Mouse (Mus musculus) liver (tissue): Measurements from ENCODE around the gene Spire2.
"Not testable (repeated sequence)": the region's sequence is repeated elsewhere in the genome, so short reads cannot be mapped to it uniquely, and the experiment has no call there.

ENCODE experiments used
- DNase-seq: peaks from one replicate; pipeline ENCODE4 v3.0.0-alpha.2; 2020; ENCODE audit warnings: mixed read lengths

Spire2 gene

DNA sequence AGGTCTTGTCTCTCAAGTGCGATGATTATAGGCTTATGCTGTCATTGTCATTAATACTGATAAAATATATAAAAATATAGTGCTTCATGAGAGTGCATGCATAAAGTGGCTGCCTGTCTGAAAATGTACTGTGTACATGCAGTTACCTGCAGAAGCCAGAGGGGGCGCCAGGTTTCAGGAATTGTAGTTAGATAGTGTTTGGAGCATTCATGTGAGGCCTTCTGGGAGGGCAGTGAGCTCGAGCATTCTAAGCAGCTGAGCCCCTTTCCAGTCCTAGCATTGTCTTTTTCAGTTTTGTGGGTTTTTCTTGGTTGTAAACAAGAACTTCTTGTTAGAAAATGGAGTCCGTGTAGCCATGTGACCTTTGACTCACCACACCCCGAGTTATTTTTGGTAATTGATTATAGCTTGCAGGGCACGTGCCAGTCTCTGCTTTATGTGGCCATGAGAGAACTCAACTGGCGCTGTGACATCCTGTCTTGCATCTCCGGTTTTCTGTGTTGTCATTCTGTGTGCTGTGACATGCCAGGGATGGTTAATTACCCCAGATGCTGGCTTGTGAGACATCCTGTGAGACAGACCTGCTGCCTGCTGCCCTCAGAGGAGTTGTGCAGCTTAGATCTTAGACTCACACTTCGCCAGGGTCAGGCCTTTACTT, 52.5 kb downstream of the Spire2 start:
- peak; percentile 52 for DNase-seq

DNA sequence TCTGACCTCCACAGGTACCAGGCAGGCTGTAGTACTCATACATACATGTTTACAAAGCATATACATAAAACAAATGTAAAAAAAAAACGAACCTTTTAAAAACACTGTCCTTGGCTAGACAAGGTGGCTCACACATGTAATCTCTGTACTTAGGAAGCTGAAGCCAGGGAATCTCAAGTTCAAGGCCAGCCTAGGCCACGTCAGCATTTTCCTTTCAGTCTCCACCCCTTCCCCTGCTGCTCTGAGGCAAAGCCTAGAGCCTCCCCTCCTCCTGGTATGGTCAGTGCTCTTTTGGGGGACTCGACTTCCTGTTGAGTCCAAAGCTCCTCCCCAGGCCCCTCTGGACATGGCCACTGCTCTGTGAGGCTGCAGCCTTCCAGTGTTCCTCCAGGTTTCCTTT, 54.5 kb downstream of the Spire2 start:
- DNase-seq, result no peak

DNA sequence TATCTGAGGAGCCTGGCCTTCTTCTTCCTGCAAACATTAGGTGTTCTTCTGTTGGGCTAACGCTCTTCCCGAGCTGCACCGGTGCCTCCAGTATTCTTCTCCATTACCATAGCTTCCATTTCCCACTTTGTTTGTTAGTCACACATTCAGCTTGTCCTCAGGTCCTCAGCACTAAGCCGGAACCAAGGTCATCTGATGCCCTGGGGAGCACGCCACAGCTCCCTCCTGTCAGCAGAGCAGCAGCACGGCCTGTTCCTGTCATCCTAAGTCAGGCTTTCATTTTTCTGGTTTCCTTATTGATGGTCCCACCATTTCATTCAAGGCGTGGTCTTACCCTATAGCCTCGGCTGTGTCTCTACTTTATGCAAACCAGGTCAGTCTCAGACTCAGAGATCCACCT, 55.3 kb downstream of the Spire2 start:
- DNase-seq, result no peak

DNA sequence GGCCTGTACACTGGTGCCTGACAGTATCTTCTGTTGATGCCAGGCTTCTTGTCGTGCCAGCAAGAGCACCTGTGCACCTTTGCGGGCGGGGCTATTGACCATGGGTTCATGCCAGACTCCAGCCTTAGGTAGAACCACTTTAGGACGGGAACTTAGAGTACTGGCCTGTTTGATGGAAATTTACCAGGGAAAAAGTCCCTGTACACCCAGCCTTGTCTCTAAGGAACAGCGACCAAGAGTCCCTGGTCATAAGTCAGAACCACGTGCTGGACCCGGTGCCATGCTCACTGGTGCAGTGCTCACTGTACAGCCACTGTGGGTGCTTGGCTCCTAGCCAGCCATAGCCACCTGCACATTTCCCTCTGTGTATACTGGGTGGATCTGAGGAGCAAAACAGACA, 56.5 kb downstream of the Spire2 start:
- DNase-seq, result no peak

DNA sequence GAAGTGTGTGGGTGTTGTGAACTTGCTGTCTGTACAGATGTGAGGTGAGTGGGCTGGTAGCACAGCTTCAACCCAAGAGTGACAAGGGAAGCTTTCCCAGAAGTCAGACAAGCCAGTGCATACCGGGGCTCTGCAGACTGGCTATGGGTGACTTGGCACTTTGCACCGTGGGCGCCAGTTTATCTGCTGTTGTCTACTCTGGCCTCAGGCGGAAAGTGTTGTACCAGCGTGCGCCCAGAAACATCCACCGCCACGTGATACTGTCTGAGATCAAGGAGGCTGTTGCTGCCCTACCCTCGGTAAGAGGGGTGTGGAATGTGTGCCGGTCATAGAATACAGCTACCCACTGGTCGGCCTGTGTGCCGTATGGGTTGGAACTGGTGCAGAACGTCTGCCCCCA, 65.8 kb downstream of the Spire2 start:
- DNase-seq, result no peak

DNA sequence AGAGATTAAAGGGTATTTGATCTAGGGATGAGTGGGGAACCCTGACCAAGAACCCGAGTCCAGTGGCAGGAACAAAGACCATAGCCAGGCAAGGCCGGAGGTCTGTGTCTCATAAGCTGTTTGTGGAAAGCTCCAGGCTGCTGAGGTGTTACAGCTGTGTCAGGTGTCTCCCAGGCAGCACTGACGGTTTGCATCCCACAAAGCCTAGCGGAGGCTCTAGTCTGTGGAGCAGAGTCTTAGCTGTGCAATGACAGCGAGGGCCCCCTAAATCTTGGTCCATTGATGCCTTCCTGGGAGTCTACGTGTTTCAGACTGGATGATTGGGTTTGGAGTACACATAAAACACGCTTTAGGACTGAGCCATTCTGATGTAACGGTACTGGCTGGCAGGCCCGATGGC, 69.4 kb downstream of the Spire2 start:
- no peak for DNase-seq

DNA sequence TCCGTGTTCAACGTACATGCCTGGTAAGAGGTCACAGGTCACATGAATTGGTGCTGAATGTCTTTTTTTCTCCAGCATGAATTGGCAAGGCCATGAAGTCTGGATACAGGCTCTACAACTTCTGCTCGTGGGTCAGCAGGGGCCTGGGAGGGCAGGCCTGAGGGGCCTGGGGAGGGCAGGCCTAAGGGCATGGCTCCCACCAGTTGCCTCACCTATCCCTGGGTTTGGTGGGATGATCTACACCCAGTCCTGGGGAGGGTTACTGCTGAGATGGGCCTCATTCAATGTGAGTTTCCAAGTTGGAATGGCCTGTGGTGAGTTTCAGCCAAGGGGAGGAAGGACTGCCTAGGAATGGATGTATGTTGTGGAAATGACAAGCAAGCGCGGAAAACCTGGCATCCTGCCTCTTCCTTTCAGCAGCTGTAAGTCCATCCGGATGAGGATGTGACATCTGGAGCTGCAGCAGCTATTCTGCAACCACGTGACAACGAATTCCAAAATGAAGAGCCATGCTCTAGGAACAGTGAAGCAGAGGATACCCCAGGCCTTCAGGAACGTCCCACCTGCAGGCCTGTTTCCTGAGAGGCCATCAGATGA, 70.3 kb downstream of the Spire2 start:
- no peak for DNase-seq

DNA sequence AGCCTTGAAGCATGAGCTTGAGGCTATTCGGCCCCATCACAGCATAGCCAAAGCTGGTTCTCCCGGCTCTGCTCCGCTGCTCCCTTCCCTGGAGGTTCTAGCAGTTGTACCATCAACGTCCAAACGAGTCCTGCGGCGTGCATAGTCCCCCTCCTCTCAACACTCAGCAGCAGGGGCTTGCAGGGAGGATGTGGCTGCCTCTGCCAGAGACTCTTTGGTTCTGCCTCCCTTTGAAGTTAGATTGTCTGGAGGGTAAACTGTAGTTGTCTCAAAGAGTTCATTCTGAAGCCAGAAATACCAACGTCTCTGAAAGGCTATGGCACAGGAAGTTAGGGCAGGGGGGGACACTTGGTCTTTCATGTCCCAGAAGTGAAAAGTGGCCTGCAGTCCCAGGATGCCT, 72.0 kb downstream of the Spire2 start:
- no peak for DNase-seq

DNA sequence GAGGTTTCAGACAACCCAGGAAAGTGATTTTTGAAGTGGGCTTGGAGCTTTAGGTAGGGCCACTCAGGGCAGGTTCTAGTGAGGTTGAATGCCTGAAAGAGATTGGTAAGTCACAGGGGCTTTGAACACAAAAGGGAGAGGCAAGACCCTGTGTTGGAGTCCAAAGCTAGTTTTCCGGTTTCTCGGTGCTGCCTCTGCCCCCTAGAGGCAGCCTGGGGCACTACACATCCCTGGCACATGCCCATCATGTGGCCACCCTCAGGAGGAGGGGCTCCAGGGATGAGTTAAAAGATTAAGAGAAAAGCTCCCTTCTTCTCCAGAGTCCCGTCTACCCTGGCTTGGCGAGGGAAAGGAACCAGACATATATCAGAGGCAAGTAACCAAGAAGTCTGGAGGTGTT, 74.3 kb downstream of the Spire2 start, which contains the start of gene Mc1r:
Gene Mc1r, plus strand, starts transcription at position 322 of the 400 bp plus-strand sequence.
- DNase-seq, result peak; percentile 72

DNA sequence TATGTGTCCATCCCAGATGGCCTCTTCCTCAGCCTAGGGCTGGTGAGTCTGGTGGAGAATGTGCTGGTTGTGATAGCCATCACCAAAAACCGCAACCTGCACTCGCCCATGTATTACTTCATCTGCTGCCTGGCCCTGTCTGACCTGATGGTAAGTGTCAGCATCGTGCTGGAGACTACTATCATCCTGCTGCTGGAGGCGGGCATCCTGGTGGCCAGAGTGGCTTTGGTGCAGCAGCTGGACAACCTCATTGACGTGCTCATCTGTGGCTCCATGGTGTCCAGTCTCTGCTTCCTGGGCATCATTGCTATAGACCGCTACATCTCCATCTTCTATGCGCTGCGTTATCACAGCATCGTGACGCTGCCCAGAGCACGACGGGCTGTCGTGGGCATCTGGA, 75.1 kb downstream of the Spire2 start:
- DNase-seq, result no peak

DNA sequence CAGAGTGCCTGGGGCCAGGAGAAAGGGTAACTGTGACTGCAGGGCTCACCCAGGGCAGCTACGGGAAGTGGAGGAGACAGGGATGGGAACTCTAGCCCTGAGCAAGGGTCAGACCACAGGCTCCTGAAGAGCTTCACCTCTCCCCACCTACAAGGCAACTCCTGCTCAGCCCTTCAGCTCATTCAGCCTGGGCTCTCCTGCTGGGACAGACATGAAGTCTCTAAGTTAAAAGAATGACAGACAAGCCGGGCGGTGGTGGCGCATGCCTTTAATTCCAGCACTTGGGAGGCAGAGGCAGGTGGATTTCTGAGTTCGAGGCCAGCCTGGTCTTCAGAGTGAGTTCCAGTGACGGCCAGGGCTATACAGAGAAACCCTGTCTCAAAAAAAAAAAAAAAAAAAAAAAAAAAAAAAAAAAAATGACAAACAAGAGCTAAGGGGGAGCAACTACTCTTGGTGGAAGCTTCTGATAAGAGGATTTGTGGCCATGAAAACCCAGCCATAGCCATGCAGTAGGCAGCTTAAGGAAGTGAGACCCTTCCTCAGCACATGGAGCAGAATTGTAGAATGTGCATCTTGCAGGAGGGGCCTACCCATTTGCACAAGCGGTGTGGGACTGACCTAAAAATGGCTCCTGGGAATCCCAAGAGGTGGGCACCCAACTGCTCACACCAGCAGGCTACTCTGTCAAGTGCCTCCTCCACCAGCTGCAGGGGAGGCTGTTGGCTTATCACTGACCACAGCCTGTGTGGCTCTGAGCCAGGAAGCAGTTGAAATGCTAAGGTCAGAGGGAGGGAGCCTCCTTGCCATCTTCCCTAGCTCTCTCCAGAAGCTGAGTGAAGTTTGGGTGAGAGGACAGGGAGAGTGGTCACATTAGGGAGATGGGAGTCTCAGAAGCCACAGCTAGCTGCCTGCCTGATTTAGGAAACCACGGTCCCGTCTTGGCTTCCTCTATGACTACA, 76.4 kb downstream of the Spire2 start:
- DNase-seq, result peak; percentile 61

DNA sequence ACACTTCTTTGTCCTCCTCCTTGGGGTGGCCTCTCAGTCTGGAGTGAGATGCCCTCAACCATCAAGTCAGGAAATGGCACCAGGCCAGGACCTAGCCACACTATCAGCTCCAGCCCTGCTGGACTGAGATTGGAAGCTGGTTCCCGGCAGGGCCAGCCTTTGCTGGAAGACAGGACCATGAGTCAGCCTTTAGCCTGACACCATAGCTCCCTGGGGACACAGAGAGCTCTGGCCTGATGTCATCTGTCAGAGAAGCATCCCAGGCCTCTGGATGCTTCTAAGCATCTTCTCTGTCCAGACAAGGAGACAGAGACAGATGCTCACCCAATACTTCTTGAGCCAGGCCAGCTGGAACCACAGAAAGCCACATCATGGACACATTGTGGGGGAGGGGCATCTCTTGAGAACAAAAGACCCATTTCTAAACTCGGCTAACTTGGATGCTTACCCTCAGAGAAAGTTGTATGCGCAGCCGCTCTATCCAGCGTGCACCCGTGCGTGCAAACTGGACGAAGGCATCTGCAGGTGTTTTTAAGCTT, 77.6 kb downstream of the Spire2 start:
- no peak for DNase-seq

DNA sequence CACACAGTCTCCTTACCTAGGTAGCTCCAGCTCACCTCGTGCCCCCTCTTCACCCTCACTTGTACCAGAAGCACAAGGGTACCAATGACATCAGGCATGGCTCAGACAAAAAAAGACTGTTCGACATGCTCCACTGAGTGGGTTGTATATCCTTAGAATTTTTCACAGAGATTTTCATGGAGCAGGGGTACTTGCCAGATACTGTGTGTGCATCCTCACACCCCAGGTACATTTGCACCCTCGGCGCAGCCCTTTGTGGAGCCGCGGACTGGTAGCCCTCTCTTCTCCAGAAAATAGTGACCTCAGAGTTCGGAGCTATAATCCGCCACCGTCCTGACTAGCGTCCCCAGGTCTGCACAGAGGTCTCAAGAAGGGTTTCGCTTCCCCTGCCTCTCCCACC, 78.3 kb downstream of the Spire2 start:
- DNase-seq, result no peak

DNA sequence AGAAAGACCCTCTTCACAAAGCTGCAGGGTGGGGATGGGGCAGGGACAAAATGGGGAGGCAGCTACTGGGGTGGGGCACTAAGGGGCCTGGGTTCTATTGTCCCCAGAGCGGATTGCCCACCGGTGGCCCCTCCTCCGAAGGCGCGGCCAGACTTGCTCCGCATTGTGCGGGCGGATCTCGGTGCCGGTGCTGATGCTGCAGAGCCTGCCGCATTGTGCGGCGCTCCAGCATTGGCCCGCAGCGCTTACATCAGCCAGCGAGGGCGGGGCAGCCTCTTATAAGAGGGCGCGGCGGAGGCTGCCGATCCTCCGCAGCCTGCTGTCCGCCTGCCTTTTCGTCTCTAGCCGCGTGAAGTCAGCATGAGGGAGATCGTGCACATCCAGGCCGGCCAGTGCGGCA, 78.7 kb downstream of the Spire2 start, which contains the start of gene Tubb3:
Gene Tubb3, plus strand, starts transcription at position 179 of the 400 bp plus-strand sequence.
- DNase-seq, result peak; percentile 74

DNA sequence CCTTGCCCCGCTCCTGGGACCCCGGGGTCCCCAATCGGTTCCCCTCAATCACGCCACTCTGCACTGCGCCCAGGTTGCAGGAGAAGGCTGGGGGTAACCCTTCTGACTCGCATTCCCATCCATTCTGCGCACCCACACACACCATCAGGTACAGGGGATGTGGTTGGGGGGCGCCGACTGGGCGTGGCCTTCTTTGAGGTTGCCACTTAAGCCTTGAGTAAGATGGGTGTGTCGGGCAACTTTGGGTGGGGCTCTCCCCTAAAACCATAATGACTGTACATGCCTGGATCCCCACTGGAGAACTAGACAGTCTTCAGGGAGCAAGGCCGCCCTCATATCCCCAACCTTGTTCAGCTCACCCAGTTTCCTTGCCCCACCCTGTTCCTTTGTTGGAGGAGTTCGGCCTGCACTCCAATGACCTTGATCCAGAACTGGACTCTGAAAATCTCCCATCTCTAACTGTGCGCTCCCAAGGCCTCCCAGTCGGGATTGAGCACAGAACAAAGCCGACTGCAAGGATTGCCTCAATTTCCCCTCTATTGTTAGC, 79.3 kb downstream of the Spire2 start:
- no peak for DNase-seq

DNA sequence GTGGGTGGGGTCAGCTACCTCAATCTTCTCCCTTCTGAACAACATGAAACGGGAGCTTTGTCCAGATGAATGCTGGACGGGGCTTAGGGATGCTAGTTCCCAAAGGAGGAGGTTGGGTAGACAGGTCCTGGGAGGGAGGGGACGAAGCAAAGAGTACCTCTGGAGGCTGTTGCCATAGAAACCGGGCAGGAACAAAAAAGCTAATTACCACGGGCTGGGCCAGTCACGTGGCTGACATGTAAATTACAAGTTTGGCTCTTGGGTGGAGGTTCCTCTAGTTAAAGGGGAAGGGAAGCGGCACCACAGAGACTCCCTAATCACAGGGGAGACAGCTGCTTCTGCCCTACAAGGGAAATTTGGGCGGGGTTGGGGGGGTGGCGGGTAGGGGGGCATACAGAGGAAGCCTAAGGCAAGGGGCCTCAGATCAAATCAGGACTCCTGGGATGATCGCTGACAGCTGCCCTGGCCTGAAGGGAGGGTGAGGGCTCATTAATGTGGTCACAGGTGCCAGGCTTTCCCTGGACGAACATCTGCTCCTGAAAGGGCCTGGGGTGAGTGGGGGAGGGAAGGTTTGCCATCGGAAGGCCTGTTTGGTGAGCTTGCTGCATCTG, 80.2 kb downstream of the Spire2 start:
- DNase-seq, result no peak

DNA sequence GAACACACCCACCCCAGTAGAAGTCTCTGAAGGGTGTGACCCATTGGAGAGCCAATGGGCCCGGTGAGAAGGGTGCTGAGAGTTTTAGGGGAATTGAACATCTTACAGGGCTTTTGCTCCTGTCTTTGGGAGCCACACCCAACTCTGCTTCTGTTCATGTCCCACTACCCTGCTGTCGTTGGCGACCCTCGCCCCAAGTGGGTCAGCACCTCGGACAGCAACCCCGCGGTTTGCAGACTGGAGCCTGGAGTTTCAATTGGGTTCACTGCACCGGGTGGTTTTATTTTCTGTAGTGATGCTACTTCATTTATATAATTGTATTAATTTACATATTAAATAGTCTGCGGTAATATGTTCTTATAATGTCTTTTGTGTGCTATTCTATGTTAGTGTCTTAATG, 81.7 kb downstream of the Spire2 start:
- DNase-seq, result peak; percentile 32

DNA sequence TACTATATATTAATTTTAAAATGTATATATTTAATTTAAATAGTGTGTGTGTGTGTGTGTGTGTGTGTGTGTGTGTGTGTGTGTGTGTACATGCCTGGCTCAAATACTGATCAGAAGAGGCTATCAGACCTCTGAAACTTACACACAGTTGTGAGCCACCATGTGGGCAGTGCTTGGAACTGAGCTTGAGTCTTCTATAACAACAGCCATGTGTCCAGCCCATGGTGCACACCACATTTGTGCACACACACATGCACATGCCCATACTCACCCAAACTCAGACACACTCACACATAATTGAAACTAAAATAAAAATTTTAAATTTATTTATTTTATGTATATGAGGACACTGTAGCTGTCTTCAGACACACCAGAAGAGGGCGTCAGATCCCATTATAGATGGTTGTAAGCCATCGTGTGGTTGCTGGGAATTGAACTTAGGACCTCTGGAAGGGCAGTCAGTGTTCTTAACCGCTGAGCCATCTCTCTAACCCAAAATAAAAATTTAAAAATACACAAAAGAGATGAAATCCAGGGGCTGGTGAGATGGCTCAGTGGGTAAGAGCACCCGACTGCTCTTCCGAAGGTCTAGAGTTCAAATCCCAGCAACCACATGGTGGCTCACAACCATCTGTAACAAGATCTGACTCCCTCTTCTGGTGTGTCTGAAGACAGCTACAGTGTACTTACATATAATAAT, 82.6 kb downstream of the Spire2 start:
- not testable (repeated sequence) for DNase-seq

DNA sequence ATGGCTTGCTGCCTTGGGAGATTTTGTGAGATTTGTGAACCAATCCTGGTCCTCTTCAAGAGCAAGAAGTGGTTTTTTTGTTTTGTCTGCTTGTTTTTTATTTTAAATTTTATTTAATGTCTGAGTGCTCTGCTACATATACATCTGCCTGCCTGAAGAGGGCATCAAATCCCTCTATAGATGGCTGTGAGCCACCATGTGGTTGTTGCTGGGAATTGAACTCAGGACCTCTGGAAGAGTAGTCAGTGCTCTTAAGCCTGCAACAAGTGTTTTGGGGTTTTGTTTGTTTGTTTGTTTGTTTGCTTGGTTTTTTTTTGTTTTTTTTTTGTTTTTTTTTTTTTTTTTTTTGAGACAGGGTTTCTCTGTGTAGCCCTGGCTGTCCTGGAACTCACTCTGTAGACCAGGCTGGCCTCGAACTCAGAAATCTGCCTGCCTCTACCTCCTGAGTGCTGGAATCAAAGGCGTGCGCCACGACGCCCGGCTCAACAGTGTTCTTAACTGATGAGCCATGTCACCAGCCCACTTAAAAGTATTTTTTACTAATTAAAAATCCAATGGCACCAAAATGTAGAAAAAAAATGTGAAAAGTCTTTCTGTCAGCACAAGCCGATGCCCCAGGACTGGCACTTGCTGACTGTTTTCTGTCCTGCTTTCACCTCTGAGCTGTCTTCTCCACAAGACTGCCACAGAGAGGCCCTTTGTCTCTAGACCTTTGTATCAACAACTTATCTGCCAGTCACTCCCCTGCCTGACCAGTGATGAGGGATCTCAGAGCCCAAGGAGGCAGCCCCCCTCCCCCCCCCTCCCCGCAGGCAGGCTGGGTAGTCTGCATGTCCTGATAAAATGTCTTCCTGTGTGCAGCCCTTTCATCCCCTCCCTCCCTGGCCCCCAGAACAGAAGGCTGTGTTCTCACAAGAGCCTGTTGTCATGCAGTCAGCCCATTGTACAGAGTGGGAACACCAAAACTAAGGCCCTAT, 83.7 kb downstream of the Spire2 start:
- DNase-seq, result peak; percentile 83

DNA sequence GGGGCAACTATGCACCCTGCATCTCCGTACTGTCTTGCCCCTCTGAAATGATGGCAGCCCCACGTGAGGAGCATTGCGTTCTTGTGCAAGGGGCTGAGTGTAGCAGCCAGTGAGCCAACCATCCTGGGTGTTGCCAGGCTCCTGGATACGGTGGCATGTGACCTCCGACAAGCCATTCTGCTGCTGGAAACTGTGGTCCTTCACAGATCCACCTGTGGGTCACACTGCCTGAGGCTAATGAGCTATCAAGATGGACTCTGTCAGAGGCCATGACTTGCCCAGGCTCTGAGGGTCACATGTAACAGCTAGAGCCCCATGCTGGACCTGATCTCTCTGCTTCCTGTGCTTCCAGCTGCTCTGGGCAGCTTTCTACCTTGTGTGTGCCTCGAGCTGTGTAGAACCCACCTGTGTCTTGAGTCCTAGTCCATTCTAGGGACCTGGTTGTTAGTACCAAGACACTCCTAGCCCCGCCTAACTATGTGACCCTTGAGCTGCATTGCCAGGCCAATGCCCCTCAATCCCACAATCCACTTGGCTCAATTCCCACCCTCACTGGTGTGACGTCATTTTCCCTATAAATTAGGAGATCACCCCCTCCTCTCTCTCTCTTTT, 84.5 kb downstream of the Spire2 start:
- no peak for DNase-seq
